Mouse (Mus musculus) monocyte, adult 2 months (primary cell): ENCODE results near the gene Sh3bp5l.
"Not testable (repeated sequence)": the region's sequence is repeated elsewhere in the genome, so short reads cannot be mapped to it uniquely, and the experiment has no call there.

ENCODE experiments used
- DNase-seq, 2 experiments: peaks; one replicate each; pipeline ENCODE4 v3.0.0; 2022; ENCODE audit warnings: low spot score in 2 of 2, low read depth in 1 of 2

The Sh3bp5l gene

GRCm38 (mm10) chr11:58322824-58323569, 7.5 kb upstream of the Sh3bp5l start:
- DNase-seq = peak; percentile 85 to 93

GRCm38 (mm10) chr11:58323570-58324340, 6.8 kb upstream of the Sh3bp5l start:
- no peak for DNase-seq

GRCm38 (mm10) chr11:58324614-58325229, 5.8 kb upstream of the Sh3bp5l start:
- no peak for DNase-seq

- DNase-seq = no peak
These were observed 3.7 kb upstream of the Sh3bp5l start for GRCm38 (mm10) chr11:58326781-58327180.

DNA sequence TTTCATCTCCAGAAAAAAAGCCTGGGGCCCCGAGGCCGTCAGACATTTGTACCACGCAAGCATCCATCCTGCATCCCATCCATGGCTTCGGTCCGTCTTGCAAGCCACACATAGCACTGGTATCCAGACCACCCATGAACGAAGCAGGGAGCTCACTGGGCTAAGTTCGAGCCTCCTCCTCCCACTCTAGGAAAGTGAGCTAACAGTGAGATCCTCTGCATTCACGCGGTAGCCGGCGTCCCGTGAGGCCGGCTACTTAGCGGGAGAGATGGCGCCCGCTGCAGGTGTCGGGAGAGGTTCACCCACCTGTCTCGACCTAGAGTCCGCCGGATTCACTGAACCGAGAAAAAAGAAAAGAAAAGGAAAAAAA, 633 bp upstream of the Sh3bp5l start:
- DNase-seq = no peak

- DNase-seq = no peak
These were observed 598 bp downstream of the Sh3bp5l start for GRCm38 (mm10) chr11:58331149-58331495.

DNA sequence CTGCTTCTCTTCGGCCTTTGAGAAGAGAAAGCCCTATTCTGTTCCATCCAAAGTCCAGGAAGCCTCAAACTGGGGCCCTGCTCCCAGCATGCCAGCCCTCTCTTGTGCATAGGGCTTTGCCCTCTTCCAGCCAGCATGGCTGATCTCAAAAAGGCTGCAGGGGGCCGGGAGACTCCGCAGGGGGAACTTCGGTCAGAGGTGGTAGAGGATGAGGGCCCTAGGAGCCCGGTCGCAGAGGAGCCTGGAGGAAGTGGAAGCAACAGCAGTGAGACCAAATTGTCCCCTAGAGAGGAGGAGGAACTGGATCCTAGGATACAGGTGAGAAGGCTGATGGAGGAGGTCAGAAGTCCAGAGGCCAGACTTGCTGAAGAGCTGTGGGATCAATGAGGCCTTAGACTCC, 1.0 kb downstream of the Sh3bp5l start:
- no peak for DNase-seq

GRCm38 (mm10) chr11:58334746-58335145, 4.2 kb downstream of the Sh3bp5l start:
- DNase-seq = no peak

- no peak for DNase-seq
These were observed 16.2 kb downstream of the Sh3bp5l start for GRCm38 (mm10) chr11:58346745-58347144.

DNA sequence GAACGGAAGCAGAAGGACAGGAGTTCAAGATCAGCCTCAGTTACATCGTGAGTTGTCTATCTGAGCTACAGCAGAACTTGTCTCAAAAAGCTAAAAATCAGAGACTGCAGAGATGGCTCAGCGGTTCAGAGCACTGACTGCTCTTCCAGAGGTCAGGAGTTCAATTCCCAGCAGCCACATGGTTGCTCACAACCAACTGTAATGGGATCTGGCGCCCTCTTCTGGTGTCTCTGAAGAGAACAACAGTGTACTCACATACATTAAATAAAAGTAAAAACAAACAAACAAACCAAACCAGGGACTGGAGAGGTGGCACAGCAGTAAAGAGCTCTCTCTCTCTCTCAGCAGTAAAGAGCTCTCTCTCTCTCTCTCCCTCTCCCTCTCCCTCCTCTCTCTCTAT, 20.1 kb downstream of the Sh3bp5l start:
- DNase-seq = no peak

GRCm38 (mm10) chr11:58351179-58351578, 20.7 kb downstream of the Sh3bp5l start:
- DNase-seq = no peak

DNA sequence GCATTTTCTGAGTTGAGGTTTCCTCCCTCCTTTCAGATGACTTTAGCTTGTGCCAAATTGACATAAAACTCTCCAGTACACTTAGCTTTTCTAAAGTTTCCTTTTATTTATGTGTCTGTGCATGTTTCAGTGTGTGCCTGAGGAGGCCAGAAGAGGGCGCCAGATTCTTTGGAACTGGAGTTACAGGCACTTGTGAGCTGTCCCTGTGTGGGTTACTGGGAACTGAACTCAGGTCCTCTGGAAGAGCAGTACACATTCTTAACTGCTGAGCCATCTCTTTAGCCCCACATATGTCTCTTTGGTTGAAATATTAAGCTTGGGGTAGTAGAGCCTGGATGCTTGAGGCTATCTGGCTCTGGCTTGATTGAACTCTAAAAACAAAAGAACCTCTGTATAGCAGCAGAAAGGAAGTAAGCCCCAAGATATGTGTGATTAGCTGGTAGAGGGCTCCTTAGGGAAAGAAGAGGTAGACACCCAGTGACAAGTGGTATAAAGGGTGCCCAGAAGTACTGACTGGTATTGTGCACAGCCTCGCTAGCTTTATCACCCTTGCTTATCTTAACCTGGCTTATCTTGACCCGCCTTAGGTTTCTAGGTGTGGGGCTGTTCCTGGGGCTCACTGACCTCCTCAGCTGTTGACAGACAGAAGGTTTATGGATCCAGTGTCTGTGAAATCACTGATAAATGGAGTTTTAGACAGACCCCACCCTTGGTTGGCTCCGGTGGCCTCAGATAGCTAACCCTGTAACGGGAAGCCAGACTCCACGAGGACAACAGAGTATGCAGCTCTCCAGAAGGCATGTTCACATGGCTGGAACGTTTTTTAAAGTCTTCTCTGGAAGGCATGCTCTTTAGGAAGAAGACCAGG, 22.4 kb downstream of the Sh3bp5l start:
- DNase-seq = no peak

- DNase-seq = no peak
These were observed 23.2 kb downstream of the Sh3bp5l start for GRCm38 (mm10) chr11:58353709-58354108.

DNA sequence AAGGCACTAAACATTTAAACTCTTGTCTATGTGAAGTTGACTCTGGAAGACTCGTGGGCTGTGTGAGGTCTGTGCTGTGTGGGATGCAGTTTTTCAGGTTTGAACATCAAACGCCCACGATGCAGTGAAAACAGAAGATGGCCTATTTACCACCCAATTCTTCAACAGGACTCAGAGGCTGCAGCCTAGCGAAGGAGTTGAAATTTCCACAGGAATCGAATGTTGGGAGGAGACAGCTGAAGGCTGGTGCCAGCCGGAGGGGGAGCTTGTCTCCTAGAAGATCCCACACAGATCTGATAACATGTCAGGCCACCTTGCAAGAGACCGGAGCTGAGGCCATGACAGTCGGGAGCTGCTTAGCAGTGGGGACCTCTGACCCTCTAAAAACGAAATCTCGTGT, 24.0 kb downstream of the Sh3bp5l start:
- no peak for DNase-seq

DNA sequence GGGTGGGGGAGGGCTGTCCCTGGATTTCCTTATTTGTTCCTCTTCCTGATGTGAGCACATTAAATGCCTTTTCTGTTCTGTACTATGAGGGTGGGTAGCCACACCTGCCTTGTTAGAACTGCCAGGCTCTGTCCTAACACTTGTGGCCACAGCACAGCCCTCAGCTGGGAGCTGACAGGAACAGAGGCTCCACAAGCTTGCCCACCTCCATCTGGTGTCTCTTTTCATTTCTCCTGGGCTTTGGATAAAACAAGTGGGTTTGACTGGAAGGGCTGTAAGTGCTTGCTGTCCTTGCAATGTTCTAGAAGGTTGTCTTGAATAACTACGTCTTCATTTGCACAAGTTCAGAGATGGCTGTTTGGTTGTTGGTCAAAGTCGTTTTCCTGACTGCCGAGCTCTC, 24.4 kb downstream of the Sh3bp5l start:
- no peak for DNase-seq

DNA sequence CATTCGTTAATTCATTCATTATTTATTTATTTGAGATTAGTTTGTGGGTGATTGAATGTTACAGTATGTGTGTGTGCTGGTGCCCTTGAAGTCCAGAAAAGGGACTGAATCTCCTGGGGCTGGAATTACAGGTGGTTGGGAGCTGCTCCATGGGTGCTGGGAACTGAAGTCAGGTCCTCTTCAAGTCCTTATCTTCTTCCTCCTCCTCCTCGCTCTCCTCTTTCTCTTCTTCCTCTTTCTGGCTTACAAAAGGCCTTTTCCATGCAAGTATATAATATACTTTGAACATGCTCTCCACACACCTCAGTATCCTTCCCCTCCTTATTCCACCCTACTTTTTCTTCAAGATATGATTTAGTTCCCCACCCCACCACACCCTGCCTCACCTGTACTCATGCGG, 26.5 kb downstream of the Sh3bp5l start:
- no peak for DNase-seq

DNA sequence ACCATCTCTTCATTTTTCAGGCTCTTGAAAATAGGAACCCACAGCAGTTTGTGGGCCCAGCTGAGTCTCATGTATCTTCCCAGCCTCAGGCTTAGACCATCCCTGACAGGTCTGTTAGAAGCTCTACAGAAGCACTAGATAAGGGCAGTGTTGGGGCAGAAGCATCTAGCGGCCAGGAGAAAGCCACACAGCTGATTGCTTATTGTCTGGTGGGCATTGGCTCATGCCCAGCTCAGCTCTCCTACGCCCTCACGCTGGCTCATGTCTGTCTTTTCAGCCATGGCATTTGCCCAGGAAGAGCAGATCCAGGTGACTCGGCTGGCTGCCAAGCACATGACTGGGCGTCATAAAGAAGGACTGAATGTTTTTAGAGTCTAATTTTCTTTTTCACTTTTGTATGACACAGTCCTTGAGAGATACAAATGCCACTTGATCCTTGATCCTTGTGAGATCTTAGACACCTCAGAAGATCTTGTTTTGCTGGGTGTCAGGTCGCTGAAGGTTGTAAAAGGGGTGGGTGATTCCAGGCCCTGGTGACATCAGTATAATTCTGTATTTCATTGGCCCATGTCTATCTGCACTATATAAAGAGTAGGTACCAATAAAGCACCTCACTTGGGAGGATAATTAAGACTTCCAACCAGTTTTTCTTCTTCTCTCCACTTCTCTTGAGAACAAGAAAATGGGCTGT, 27.5 kb downstream of the Sh3bp5l start:
- no peak for DNase-seq

GRCm38 (mm10) chr11:58362562-58362961, 32.0 kb downstream of the Sh3bp5l start:
- DNase-seq = not testable (repeated sequence)

DNA sequence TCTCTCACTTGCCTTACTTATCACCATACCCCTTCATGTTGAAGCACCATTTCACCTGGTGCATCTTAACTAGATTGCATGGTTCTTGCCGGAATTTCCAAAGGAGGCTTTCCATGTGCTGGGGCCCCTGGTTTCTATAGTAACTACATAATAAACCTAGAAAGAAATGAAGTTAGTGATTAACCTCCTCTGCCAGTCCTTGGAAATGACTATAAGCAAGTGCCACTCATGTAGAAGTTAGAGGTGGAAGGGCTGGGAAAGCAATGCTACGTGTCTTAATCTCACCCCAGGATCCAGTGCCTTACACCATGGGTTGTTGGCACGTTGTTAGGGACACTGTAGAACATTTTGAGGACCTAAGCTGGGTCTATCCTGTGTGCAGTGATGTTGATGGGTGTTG, 33.9 kb downstream of the Sh3bp5l start:
- DNase-seq = no peak

GRCm38 (mm10) chr11:58366191-58366590, 35.7 kb downstream of the Sh3bp5l start:
- DNase-seq = not testable (repeated sequence)

DNA sequence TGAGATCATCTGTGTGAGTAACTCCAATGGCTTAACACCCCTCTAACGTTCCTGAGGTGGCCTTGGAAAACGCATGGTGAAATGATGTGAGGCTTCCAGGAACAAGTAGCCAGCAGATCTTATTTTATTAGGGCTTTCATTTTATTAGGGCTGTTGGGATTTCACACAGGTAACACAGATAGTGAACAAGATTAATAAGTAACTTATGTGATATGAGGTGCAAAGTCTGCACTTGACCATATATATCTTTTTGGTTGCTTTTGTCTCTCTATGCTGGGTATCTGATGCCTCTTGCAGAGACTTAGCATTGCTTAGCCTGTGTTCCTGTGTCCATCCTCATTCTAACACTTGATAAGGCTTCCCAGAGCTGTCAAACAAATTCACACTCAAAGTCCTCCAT, 46.7 kb downstream of the Sh3bp5l start:
- DNase-seq = no peak
